Mouse (Mus musculus) heart, embryonic 11.5 days (tissue): ENCODE results near the gene Rnf123. TPM values are rescaled to one million over a fixed set of nuclear protein-coding genes. Genes with fewer than 3 reads are reported as not detected.

Experiments
- ATAC-seq: fragments of 200-750 bp; cut with Nextera tagmentation; replicated peaks from 2 replicates; pipeline ENCODE4 v1.8.0; 2017; ENCODE audit warnings: moderate library complexity; ENCODE audit not compliant: insufficient number of reproducible peaks, low FRiP score, low TSS enrichment
- H3K27ac ChIP-seq: fragments of 300-500 bp; sonication (generic); 2 replicates; pipeline ENCODE4 v1.5.1; 2014; ENCODE audit warnings: mild to moderate bottlenecking, low read depth, low read length
- H3K27me3 ChIP-seq: fragments of 300-500 bp; sonication (generic); 2 replicates; pipeline ENCODE4 v1.6.1; 2014; ENCODE audit warnings: mild to moderate bottlenecking, low read length, mixed read lengths; ENCODE audit not compliant: control insufficient read depth, insufficient read depth
- H3K36me3 ChIP-seq: fragments of 300-500 bp; sonication (generic); 2 replicates; pipeline ENCODE4 v1.6.1; 2014; ENCODE audit warnings: mild to moderate bottlenecking, low read length, moderate library complexity, mixed read lengths; ENCODE audit not compliant: control insufficient read depth, insufficient read depth
- H3K4me1 ChIP-seq: fragments of 300-500 bp; sonication (generic); 2 replicates; pipeline ENCODE4 v1.6.1; 2014; ENCODE audit warnings: low read length; ENCODE audit not compliant: control insufficient read depth, insufficient read depth
- H3K4me2 ChIP-seq: fragments of 300-500 bp; sonication (generic); 2 replicates; pipeline ENCODE4 v1.6.1; 2014; ENCODE audit warnings: mild to moderate bottlenecking, moderate library complexity
- H3K4me3 ChIP-seq: fragments of 300-500 bp; sonication (generic); 2 replicates; pipeline ENCODE4 v1.5.1; 2014; ENCODE audit warnings: low read depth, low read length
- H3K9ac ChIP-seq: fragments of 300-500 bp; sonication (generic); 2 replicates; pipeline ENCODE4 v1.6.1; 2014; ENCODE audit warnings: mild to moderate bottlenecking, low read depth, low read length, moderate library complexity
- H3K9me3 ChIP-seq: fragments of 300-500 bp; sonication (generic); replicated peaks from 2 replicates; pipeline ENCODE4 v1.6.1; 2016; ENCODE audit warnings: low read length; ENCODE audit not compliant: control insufficient read depth
- WGBS: fragments of 180-500 bp; shearing (Covaris S2); extraction: QIAGEN DNeasy Blood & Tissue Kit; methylation state at CpG from one replicate; pipeline ENCODE4 v1.1.7; 2014; ENCODE audit not compliant: insufficient replicate concordance; 5-methylcytosine and 5-hydroxymethylcytosine counted together
- polyA plus RNA-seq: library from polyadenylated mRNA; unstranded; fragments of >200 nt; fragmentation: Nextera tagmentation; extraction: Ambion mirVana; gene quantifications from 2 replicates; pipeline ENCODE4 v1.2.1, GENCODE M21; 2014

Gene Rnf123
- polyA plus RNA-seq, 1 experiment from 2014 or later: 23.4 TPM

DNA sequence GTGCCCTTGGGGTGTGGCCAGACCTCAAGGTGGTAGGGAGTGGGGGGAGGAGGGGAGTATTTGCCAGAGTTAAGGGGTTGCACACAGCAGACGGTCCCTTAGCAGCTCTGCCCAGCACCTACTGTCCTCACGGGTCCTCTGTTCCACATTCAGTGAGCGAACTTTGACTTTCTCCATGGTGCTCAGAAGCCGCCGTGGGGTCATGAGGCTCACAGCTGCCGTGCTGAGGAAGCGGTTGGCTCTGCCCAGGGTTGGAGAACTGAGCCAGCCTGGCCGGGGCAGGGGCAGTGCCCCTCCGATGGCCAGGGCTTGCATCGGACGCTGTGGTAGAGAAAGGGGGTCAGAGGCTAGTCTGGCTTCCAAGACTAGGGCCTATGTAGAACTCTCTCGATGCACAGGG, 19.8 kb downstream of the Rnf123 start:
- Histone ChIP-seq H3K4me1 (0 out of 2 replicates have a peak, but pooled peaks cover 2% of the 10 kb centered on the region), H3K27ac (no peak overlapping the region), H3K27me3 (no peaks in the 10 kb centered on the region), H3K4me2 (no peak overlapping the region), H3K36me3 (peaks cover 12% of the 10 kb centered on the region), H3K4me3 (no peak overlapping the region), H3K9me3 (no peaks in the 10 kb centered on the region), H3K9ac (no peak overlapping the region)
- ATAC-seq: no peak
- 89% methylated on average over 12 of the region's 12 CpGs for WGBS

DNA sequence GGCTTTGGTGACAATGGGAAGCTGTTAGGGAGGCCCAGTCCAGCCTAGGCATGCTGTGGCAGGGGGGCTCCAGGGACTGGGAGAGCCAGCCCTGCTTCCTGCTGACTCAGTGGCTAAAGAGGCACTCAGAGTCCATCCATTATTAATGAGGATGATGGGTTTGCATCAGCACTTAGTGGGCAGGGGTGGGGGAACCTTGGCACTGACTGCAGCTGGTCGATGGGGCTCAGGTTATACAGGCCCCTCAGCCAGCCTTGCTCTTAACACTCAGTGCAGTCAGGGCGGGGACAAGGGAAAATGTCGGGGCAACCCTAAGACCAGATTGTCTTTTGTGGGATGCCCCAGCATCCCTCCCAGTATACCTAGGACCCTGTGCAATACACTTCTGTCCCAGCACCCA, 21.0 kb downstream of the Rnf123 start:
- WGBS: 94% methylated on average over 3 of the region's 3 CpGs
- Histone ChIP-seq H3K9me3 (no peaks in the 10 kb centered on the region), H3K36me3 (peaks cover 15% of the 10 kb centered on the region), H3K4me1 (no peaks in the 10 kb centered on the region), H3K4me2 (no peak overlapping the region), H3K27ac (no peak overlapping the region), H3K4me3 (no peak overlapping the region), H3K27me3 (no peaks in the 10 kb centered on the region), H3K9ac (no peak overlapping the region)
- no peak for ATAC-seq

DNA sequence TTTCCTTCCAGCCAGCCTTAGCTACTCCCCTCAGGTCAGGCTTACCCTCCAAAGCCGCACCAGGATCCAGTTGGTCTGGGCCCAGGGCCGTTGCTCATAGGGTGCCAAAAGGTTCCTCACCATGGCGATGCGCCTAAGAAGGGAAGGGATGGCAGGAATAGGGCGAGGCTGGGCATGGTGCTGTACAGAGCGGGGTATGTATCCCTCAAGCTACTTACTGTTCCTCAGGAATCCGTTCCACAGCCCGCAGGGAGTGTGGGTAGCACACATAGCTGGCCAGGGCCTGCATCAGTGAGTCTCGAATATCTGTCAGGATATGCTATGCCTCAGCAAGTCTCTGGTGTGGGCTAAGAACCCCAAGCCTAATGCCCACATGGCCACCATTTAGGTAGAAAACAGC, 24.9 kb downstream of the Rnf123 start:
- no peaks in the 10 kb centered on the region for H3K9me3 ChIP-seq
- H3K27ac ChIP-seq: no peak overlapping the region
- H3K9ac ChIP-seq: no peak overlapping the region
- H3K4me1 ChIP-seq: peaks cover 4% of the 10 kb centered on the region
- H3K27me3 ChIP-seq: no peaks in the 10 kb centered on the region
- WGBS: 91% methylated on average over 9 of the region's 9 CpGs
- no peak overlapping the region for H3K4me2 ChIP-seq
- H3K4me3 ChIP-seq: no peak overlapping the region
- H3K36me3 ChIP-seq: peaks cover 31% of the 10 kb centered on the region
- no peak for ATAC-seq

DNA sequence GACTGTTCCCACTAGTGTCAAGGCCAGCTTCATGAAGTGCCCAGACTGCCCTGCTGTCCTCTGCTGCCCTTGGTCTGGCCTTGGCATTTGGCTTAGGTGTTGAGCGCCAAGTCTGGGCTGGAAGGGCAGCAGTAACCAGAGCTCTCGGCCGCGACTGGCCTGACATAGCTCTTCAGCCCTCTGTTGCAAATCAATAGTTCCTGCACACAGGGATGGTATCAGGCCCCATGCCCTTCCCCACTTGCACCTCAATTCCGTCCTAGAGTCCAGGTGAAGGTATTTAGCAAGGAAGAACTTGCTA, 25.9 kb downstream of the Rnf123 start:
- Histone ChIP-seq H3K27me3 (no peaks in the 10 kb centered on the region), H3K36me3 (peaks cover 27% of the 10 kb centered on the region), H3K9me3 (no peaks in the 10 kb centered on the region), H3K4me2 (no peak overlapping the region), H3K4me1 (peaks cover 12% of the 10 kb centered on the region), H3K4me3 (no peak overlapping the region), H3K9ac (no peak overlapping the region), H3K27ac (no peak overlapping the region)
- no peak for ATAC-seq
- 91% methylated on average over 5 of the region's 5 CpGs for WGBS

DNA sequence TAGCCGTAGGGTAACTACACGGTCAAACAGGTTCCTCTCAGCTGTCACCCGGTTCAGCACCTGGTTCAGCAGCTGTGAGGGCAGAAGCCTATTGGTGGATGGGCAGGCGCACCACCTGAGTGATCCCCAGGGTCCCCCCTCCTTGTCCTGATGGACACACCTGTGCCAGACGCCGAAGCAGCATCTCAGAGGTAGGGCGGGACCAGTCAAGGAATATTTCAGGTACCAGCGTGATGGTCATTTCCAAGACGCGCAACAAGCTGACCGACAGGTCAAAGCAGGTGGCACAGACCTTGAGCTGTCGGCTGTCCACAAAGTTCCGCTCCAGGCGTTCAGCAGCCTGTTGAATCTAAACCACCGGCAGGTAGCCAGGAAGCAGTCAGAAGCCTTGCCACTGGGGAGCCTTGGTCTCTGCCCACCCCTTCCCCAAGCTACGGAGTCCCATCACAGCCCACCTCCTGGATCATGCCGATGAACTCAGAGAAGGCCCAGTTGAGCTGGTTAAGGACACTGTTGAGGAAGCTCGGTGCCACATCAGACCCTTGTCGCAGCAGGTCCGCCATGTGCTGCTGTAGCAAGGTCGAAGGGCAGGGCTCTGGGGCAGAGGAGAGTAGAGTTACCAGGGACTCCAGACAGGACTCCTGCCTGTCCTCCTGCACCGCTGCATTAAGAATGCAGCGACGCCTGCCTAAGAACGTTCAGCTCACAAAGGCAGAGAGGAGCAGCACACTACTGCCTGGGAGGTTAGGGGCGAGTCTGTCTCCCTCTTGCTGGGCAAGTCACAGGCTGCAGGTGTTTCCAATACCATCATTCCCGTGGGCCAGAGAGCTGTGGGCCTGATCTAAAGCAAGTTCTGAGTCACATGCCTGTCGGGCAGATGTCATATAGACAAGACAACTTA, 26.5 kb downstream of the Rnf123 start:
- H3K27ac ChIP-seq: no peak overlapping the region

DNA sequence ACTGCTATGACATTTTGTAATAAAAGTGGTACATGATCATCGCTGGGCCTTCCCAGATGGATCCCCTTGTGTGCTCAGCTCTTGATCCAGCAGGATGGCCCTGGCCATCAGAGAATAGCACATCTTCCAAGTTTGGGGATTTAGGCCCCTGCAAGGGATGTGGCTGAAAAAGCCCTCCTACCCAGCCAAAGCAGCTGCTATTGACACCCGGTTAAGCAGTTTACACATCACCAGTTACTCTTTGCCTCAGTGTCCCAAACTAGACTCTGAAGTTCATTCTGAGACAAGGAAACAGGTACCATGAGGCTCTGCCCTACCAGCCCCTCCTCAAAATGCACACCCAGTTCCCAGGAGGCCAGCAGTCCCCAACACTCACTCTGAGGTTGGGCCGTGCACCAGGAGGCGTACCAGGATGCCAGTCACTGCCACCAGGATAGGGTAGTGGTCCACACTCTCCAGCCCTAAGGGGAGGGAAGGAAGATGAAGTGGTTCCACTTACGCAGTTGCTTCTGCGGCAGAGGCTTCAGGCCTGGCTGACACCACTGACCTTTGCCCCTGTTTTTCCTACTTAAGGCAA, 27.4 kb downstream of the Rnf123 start:
- H3K4me2 ChIP-seq: no peak overlapping the region
- no peak overlapping the region for H3K9ac ChIP-seq
- no peaks in the 10 kb centered on the region for H3K27me3 ChIP-seq
- H3K27ac ChIP-seq: no peak overlapping the region
- no peaks in the 10 kb centered on the region for H3K9me3 ChIP-seq
- ATAC-seq: no peak
- H3K4me1 ChIP-seq: peaks cover 12% of the 10 kb centered on the region
- H3K36me3 ChIP-seq: peaks cover 25% of the 10 kb centered on the region
- WGBS: 89% methylated on average over 6 of the region's 6 CpGs
- H3K4me3 ChIP-seq: no peak overlapping the region

More for the DNA sequence above, 26.5 kb downstream of the Rnf123 start:
- no peak overlapping the region for H3K4me2 ChIP-seq
- H3K9me3 ChIP-seq: no peaks in the 10 kb centered on the region
- H3K4me1 ChIP-seq: peaks cover 12% of the 10 kb centered on the region
- ATAC-seq: no peak
- peaks cover 27% of the 10 kb centered on the region for H3K36me3 ChIP-seq
- no peak overlapping the region for H3K4me3 ChIP-seq
- no peaks in the 10 kb centered on the region for H3K27me3 ChIP-seq
- H3K9ac ChIP-seq: no peak overlapping the region
- 84% methylated on average over 28 of the region's 28 CpGs for WGBS

DNA sequence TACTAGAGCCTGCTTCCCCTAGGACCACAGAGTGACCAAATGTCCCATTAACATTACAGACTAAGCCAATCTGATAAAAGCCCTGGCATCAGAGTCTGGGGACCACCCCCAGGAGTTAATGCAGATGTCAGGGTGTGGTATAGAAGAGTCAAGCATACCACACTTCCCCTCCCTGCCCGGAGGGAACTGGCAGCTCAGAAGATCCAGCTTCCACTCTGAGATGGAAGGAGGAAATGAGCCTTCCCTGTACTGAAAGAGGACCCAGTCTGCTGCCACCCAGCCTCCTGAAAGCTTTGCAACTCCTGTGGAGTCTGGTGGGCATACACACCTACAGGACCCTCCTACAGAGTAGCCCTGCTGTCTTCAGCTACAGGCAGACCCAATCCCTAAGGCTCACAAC, 28.1 kb downstream of the Rnf123 start:
- H3K4me3 ChIP-seq: no peak overlapping the region
- peaks cover 12% of the 10 kb centered on the region for H3K4me1 ChIP-seq
- H3K27me3 ChIP-seq: no peaks in the 10 kb centered on the region
- H3K36me3 ChIP-seq: peaks cover 28% of the 10 kb centered on the region
- H3K9me3 ChIP-seq: no peaks in the 10 kb centered on the region
- H3K4me2 ChIP-seq: no peak overlapping the region
- 67% methylated on average over 1 of the region's 1 CpGs for WGBS
- H3K27ac ChIP-seq: no peak overlapping the region
- ATAC-seq: no peak
- H3K9ac ChIP-seq: no peak overlapping the region

DNA sequence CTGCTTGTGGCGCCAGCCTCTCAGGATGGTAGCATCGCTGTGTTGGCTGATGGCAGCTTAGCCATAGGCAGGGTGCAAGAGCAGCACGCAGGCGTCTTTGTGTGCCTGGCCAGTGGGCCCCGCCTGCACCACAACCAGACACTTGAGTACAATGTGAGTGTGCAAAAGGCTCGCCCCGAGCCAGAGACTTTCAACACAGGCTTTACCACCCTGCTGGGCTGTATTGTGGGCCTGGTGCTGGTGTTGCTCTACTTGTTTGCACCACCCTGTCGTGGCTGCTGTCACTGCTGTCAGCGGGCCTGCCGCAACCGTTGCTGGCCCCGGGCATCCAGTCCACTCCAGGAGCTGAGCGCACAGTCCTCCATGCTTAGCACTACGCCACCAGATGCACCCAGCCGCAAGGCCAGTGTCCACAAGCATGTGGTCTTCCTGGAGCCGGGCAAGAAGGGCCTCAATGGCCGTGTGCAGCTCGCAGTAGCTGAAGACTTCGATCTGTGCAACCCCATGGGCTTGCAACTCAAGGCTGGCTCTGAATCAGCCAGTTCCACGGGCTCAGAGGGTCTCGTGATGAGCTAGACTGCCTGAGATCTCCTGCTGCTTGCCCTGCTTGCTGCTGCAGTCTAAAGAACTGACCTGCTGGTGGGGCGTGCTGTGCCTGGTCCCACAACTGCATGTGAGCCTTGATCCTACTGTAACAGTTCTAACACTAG, 28.7 kb downstream of the Rnf123 start:
- Histone ChIP-seq H3K4me1 (peaks cover 14% of the 10 kb centered on the region), H3K27ac (no peak overlapping the region), H3K4me3 (no peak overlapping the region), H3K9ac (no peak overlapping the region), H3K4me2 (no peak overlapping the region), H3K36me3 (peaks cover 28% of the 10 kb centered on the region), H3K9me3 (no peaks in the 10 kb centered on the region), H3K27me3 (no peaks in the 10 kb centered on the region)
- WGBS: 86% methylated on average over 22 of the region's 22 CpGs
- no peak for ATAC-seq
